Mouse (Mus musculus): ENCODE measurements around the gene Pou5f1. TPM values are rescaled to one million over a fixed set of nuclear protein-coding genes. Genes with fewer than 3 reads are reported as not detected.

Pou5f1 gene
- total RNA-seq, 2 experiments from 2014 or later = 0.26 TPM; not detected in 1

- DNase-seq (ENCODE audit: extremely low spot score in 1 of 2, low spot score in 1 of 2) = no peak
Measured at GRCm38 (mm10) chr17:35512916-35513626, 7.3 kb downstream of the Pou5f1 start.

- peak; percentile 47 to 79 for DNase-seq (ENCODE audit: extremely low spot score in 1 of 2, low spot score in 1 of 2)
Measured at GRCm38 (mm10) chr17:35513886-35514285, 8.1 kb downstream of the Pou5f1 start.

GRCm38 (mm10) chr17:35514756-35515155 lies 8.9 kb downstream of the Pou5f1 start:
- no peak for DNase-seq (ENCODE audit: extremely low spot score in 1 of 2, low spot score in 1 of 2)

GRCm38 (mm10) chr17:35515911-35516640 lies 10.3 kb downstream of the Pou5f1 start:
- no peak for DNase-seq (ENCODE audit: extremely low spot score in 1 of 2, low spot score in 1 of 2)

- DNase-seq (ENCODE audit: extremely low spot score in 1 of 2, low spot score in 1 of 2) = peak; percentile 87 to 88
Measured at GRCm38 (mm10) chr17:35516652-35517500, 11.1 kb downstream of the Pou5f1 start, which contains the start of the genes Tcf19 and Cchcr1. TSS of gene Tcf19 (minus strand) at chr17:35516824. TSS of gene Cchcr1 (plus strand) at chr17:35517100.

- no peak for DNase-seq (ENCODE audit: extremely low spot score in 1 of 2, low spot score in 1 of 2)
Measured at GRCm38 (mm10) chr17:35517526-35517925, 11.7 kb downstream of the Pou5f1 start.

GRCm38 (mm10) chr17:35524354-35524753 lies 18.5 kb downstream of the Pou5f1 start:
- DNase-seq (ENCODE audit: extremely low spot score in 1 of 2, low spot score in 1 of 2) = no peak

GRCm38 (mm10) chr17:35526644-35527043 lies 20.8 kb downstream of the Pou5f1 start:
- no peak for DNase-seq (ENCODE audit: extremely low spot score in 1 of 2, low spot score in 1 of 2)

- no peak for DNase-seq (ENCODE audit: extremely low spot score in 1 of 2, low spot score in 1 of 2)
Measured at GRCm38 (mm10) chr17:35532360-35532759, 26.5 kb downstream of the Pou5f1 start.

GRCm38 (mm10) chr17:35532901-35533300 lies 27.1 kb downstream of the Pou5f1 start, which contains the start of gene Psors1c2:
TSS of gene Psors1c2 (plus strand) at chr17:35533201.
- no peak for DNase-seq (ENCODE audit: extremely low spot score in 1 of 2, low spot score in 1 of 2)

- DNase-seq (ENCODE audit: extremely low spot score in 1 of 2, low spot score in 1 of 2) = peak; percentile 53 to 86
Measured at GRCm38 (mm10) chr17:35534343-35534742, 28.5 kb downstream of the Pou5f1 start.

GRCm38 (mm10) chr17:35537421-35537820 lies 31.6 kb downstream of the Pou5f1 start:
- DNase-seq (ENCODE audit: extremely low spot score in 1 of 2, low spot score in 1 of 2) = no peak

- DNase-seq (ENCODE audit: extremely low spot score in 1 of 2, low spot score in 1 of 2) = no peak
Measured at GRCm38 (mm10) chr17:35538476-35538875, 32.7 kb downstream of the Pou5f1 start.

- no peak for DNase-seq (ENCODE audit: extremely low spot score in 1 of 2, low spot score in 1 of 2)
Measured at GRCm38 (mm10) chr17:35539540-35539939, 33.7 kb downstream of the Pou5f1 start.

GRCm38 (mm10) chr17:35542761-35543411 lies 37.1 kb downstream of the Pou5f1 start:
- no peak for DNase-seq (ENCODE audit: extremely low spot score in 1 of 2, low spot score in 1 of 2)

GRCm38 (mm10) chr17:35543412-35543861 lies 37.6 kb downstream of the Pou5f1 start:
- no peak for DNase-seq (ENCODE audit: extremely low spot score in 1 of 2, low spot score in 1 of 2)

GRCm38 (mm10) chr17:35544001-35544400 lies 38.2 kb downstream of the Pou5f1 start:
- no peak for DNase-seq (ENCODE audit: extremely low spot score in 1 of 2, low spot score in 1 of 2)

GRCm38 (mm10) chr17:35544680-35545079 lies 38.9 kb downstream of the Pou5f1 start:
- peak; percentile 58 to 72 for DNase-seq (ENCODE audit: extremely low spot score in 1 of 2, low spot score in 1 of 2)

- no peak for DNase-seq (ENCODE audit: extremely low spot score in 1 of 2, low spot score in 1 of 2)
Measured at GRCm38 (mm10) chr17:35547465-35547864, 41.6 kb downstream of the Pou5f1 start.

- DNase-seq (ENCODE audit: extremely low spot score in 1 of 2, low spot score in 1 of 2) = no peak
Measured at GRCm38 (mm10) chr17:35548636-35549035, 42.8 kb downstream of the Pou5f1 start.

Measured in layer of hippocampus, postnatal 25 days (tissue).